ENCODE assay signal across 9 mouse cellular contexts in genomic region chr5:93163541-93163940, GRCm38 (mm10). TPM values are rescaled to one million over a fixed set of nuclear protein-coding genes. Genes with fewer than 3 reads are reported as not detected.
DNase-seq lines count a peak whose midpoint lies in the region; ATAC-seq and TF ChIP-seq lines count a peak whose summit lies in the region.
"Had no signal": no experiment of that assay in that cellular context is flagged by ENCODE, and none has a peak within 500 bp of the region (broad histone marks: within the 10 kb centered on the region; RNA-seq: fewer than 3 reads in every experiment).

No protein-coding gene starts in this region.

- no peak overlapping the region for H3K9ac ChIP-seq in CH12.LX (ENCODE audit: insufficient read depth, low read depth)
- H3K9ac ChIP-seq in kidney, postnatal 0 days (ENCODE audit: low read depth, low read length), result no peak overlapping the region
- H3K9ac ChIP-seq in midbrain, embryonic 13.5 days (replicated peaks), result no peak overlapping the region

- no peak overlapping the region for H3K4me2 ChIP-seq in CH12.LX (ENCODE audit: insufficient read depth, low read depth, poor library complexity, severe bottlenecking)
- no peak overlapping the region for H3K4me2 ChIP-seq in kidney, postnatal 0 days (ENCODE audit: low read length)
- no peak overlapping the region for H3K4me2 ChIP-seq in midbrain, embryonic 13.5 days (replicated peaks)

- no peaks in the 10 kb centered on the region for H3K4me1 ChIP-seq in CH12.LX (ENCODE audit: control insufficient read depth in 1 of 2, insufficient read depth in 2 of 2)
- peaks cover 8% of the 10 kb centered on the region for H3K4me1 ChIP-seq in embryonic facial prominence, embryonic 10.5 days
- H3K4me1 ChIP-seq in kidney, postnatal 0 days (replicated peaks; ENCODE audit: insufficient read depth, low read length), result no peaks in the 10 kb centered on the region
- H3K4me1 ChIP-seq in midbrain, embryonic 13.5 days (replicated peaks), result no peaks in the 10 kb centered on the region

- no peak for TF ChIP-seq POLR2A in CH12.LX (IDR thresholded peaks at IDR 0.05; ENCODE audit: low read depth, low read length)

- H3K4me3 ChIP-seq in left cerebral cortex, adult 2 months, result no peak overlapping the region
- no peak overlapping the region for H3K4me3 ChIP-seq in CH12.LX (replicated peaks in 1 of 3; ENCODE audit: low read depth in 2 of 3, low read length in 2 of 3, poor library complexity in 1 of 3)
- H3K4me3 ChIP-seq in embryonic facial prominence, embryonic 10.5 days, result no peak overlapping the region
- H3K4me3 ChIP-seq in kidney, postnatal 0 days (replicated peaks; ENCODE audit: low read depth, low read length), result no peak overlapping the region
- no peak overlapping the region for H3K4me3 ChIP-seq in midbrain, embryonic 13.5 days (replicated peaks)

- peak; percentile 61 for TF ChIP-seq RAD21 in CH12.LX (IDR thresholded peaks at IDR 0.05; ENCODE audit: low read depth, low read length)

- H3K79me2 ChIP-seq in CH12.LX (replicated peaks; ENCODE audit: control insufficient read depth, extremely low read depth, insufficient read depth, poor library complexity, severe bottlenecking), result no peaks in the 10 kb centered on the region

- H3K27me3 ChIP-seq in CH12.LX (replicated peaks), result no peaks in the 10 kb centered on the region
- no peaks in the 10 kb centered on the region for H3K27me3 ChIP-seq in embryonic facial prominence, embryonic 10.5 days (replicated peaks; ENCODE audit: low read depth, poor library complexity, severe bottlenecking)
- H3K27me3 ChIP-seq in kidney, postnatal 0 days (ENCODE audit: insufficient read depth, low read length), result no peaks in the 10 kb centered on the region
- no peaks in the 10 kb centered on the region for H3K27me3 ChIP-seq in midbrain, embryonic 13.5 days

- in situ Hi-C loops in CH12.LX (cut with MboI; ENCODE audit: low pct_ligation_motif_present, low pct_unique_long_range_greater_than_20kb, low sequenced_read_pairs), result no loop called here

- no peak overlapping the region for H3K27ac ChIP-seq in left cerebral cortex, adult 2 months
- H3K27ac ChIP-seq in CH12.LX (ENCODE audit: insufficient read depth, low read depth), result no peak overlapping the region
- H3K27ac ChIP-seq in embryonic facial prominence, embryonic 10.5 days (replicated peaks), result no peak overlapping the region
- no peak overlapping the region for H3K27ac ChIP-seq in kidney, postnatal 0 days
- H3K27ac ChIP-seq in midbrain, embryonic 13.5 days, result no peak overlapping the region
- H3K27ac ChIP-seq: macrophage had no signal

- no peaks in the 10 kb centered on the region for H3K9me3 ChIP-seq in CH12.LX (replicated peaks; ENCODE audit: low read length)
- no peaks in the 10 kb centered on the region for H3K9me3 ChIP-seq in embryonic facial prominence, embryonic 10.5 days
- no peaks in the 10 kb centered on the region for H3K9me3 ChIP-seq in kidney, postnatal 0 days (replicated peaks; ENCODE audit: low read length)
- no peaks in the 10 kb centered on the region for H3K9me3 ChIP-seq in midbrain, embryonic 13.5 days

- H3K36me3 ChIP-seq in CH12.LX (replicated peaks in 1 of 2; ENCODE audit: control insufficient read depth in 1 of 2, insufficient read depth in 1 of 2, low read length in 1 of 2), result peaks cover 73 to 96% of the 10 kb centered on the region in 2 experiments
- peaks cover 100% of the 10 kb centered on the region for H3K36me3 ChIP-seq in embryonic facial prominence, embryonic 10.5 days (replicated peaks)
- H3K36me3 ChIP-seq in kidney, postnatal 0 days (ENCODE audit: insufficient read depth, low read length), result peaks cover 68% of the 10 kb centered on the region
- H3K36me3 ChIP-seq in midbrain, embryonic 13.5 days, result peaks cover 79% of the 10 kb centered on the region

- 83% methylated on average over 3 of the region's 3 CpGs for WGBS in embryonic facial prominence, embryonic 10.5 days
- WGBS in kidney, postnatal 0 days, result 80% methylated on average over 3 of the region's 3 CpGs
- WGBS in midbrain, embryonic 13.5 days, result 84% methylated on average over 3 of the region's 3 CpGs

- no peak for ATAC-seq in kidney, postnatal 0 days (replicated peaks; ENCODE audit: low FRiP score, low read depth)
- ATAC-seq in midbrain, embryonic 13.5 days, result peak; percentile 28; the same call in 1 of the 2 replicates

- peak; percentile 61 for TF ChIP-seq CTCF in left cerebral cortex, adult 2 months (IDR thresholded peaks at IDR 0.05)
- TF ChIP-seq CTCF in CH12.LX (conservative IDR thresholded peaks at IDR 0.05 in 1 of 2, IDR thresholded peaks at IDR 0.05 in 1 of 2; ENCODE audit: low read depth in 2 of 2, low read length in 2 of 2), result peak in 1 of 2 experiments; percentile 71; a peak in 3 of 4 replicates
- TF ChIP-seq CTCF in kidney, postnatal 0 days (IDR thresholded peaks at IDR 0.05; ENCODE audit: low read depth), result peak; percentile 87

- TF ChIP-seq EP300 in CH12.LX (IDR thresholded peaks at IDR 0.05; ENCODE audit: low read length), result no peak

- DNase-seq in left cerebral cortex, adult 2 months (ENCODE audit: extremely low spot score in 1 of 2, low spot score in 2 of 2), result peak; percentile 45 to 56
- DNase-seq in left cerebral cortex, adult 8-10 months (ENCODE audit: low spot score in 2 of 2), result no peak
- DNase-seq in CH12.LX (ENCODE audit: extremely low read depth) (no peak), adipocyte (ENCODE audit: low spot score) (peak; percentile 86)
- peak; percentile 36 for DNase-seq in embryonic facial prominence, embryonic 10.5 days (ENCODE audit: low spot score)
- peak; percentile 80 for DNase-seq in kidney, postnatal 0 days (ENCODE audit: low spot score)
- DNase-seq in spleen, postnatal 4 days (ENCODE audit: low spot score in 2 of 2), result no peak

- dilution Hi-C loops in CH12.LX (cut with MboI; ENCODE audit: extremely low pct_ligation_motif_present, extremely low pct_unique_long_range_greater_than_20kb, low sequenced_read_pairs), result no loop called here

- intact Hi-C loops in left cerebral cortex, adult 2 months (cut with DNase I), result loop anchor here (2.0 to 5.0 kb wide), 5 partner anchors 71 to 486 kb away; partner anchors contain the start of genes Ccdc158, Sept11 and Sowahb

TF ChIP-seq in CH12.LX, 34 proteins besides CTCF, POLR2A, EP300 and RAD21:
- TF ChIP-seq MYC (IDR thresholded peaks at IDR 0.05; ENCODE audit: low read depth, low read length) (no peak), CHD2 (IDR thresholded peaks at IDR 0.05; ENCODE audit: low read length) (no peak), KAT2A (IDR thresholded peaks at IDR 0.05; ENCODE audit: insufficient replicate concordance, low read length) (no peak), SIN3A (IDR thresholded peaks at IDR 0.05; ENCODE audit: low read length) (no peak), E2F4 (IDR thresholded peaks at IDR 0.05; ENCODE audit: insufficient replicate concordance, low read depth, low read length) (no peak), MAZ (IDR thresholded peaks at IDR 0.05; ENCODE audit: low read depth, low read length) (no peak), BHLHE40 (IDR thresholded peaks at IDR 0.05; ENCODE audit: low read depth, low read length) (no peak), POLR2AphosphoS2 (IDR thresholded peaks at IDR 0.05; ENCODE audit: low read depth, low read length) (no peak), SMC3 (IDR thresholded peaks at IDR 0.05; ENCODE audit: low read depth, low read length) (peak; percentile 77), ZKSCAN1 (IDR thresholded peaks at IDR 0.05; ENCODE audit: borderline replicate concordance, low read depth, low read length) (no peak), MAX (IDR thresholded peaks at IDR 0.05; ENCODE audit: low read length) (no peak), IRF4 (IDR thresholded peaks at IDR 0.05; ENCODE audit: low read depth, low read length) (no peak), ZC3H11A (IDR thresholded peaks at IDR 0.05; ENCODE audit: low read depth, low read length) (peak; percentile 28; the same call in 1 of the 2 replicates)

RNA-seq across cellular contexts. Expression of gene Ccni, which starts 42.8 kb away (rescaled TPM):
- total RNA-seq in left cerebral cortex, adult 2 months (2021), result 100 to 1,000 TPM; 277 to 292 TPM
- 100 to 1,000 TPM; 272 to 320 (median 294) TPM for total RNA-seq in left cerebral cortex, adult 8-10 months (2022)
- 30.1 and 34.7 TPM in 2 replicates for total RNA-seq in CH12.LX (2012; rRNA removed)
- 91.6 and 93.3 TPM in 2 replicates for total RNA-seq in CH12.LX (2014; rRNA removed)
- 59.5 and 82.1 TPM in 2 replicates for polyA plus RNA-seq in CH12.LX (2012; ENCODE audit: insufficient read length, low read depth)
- 115 and 119 TPM in 2 replicates for polyA plus RNA-seq in embryonic facial prominence, embryonic 10.5 days (2016; fragmentation: Nextera tagmentation; extraction: Ambion mirVana)
- 119 and 121 TPM in 2 replicates for polyA plus RNA-seq in kidney, postnatal 0 days (2015; fragmentation: Nextera tagmentation; extraction: Ambion mirVana)
- polyA plus RNA-seq in midbrain, embryonic 13.5 days (2015; fragmentation: Nextera tagmentation; extraction: Ambion mirVana), result 143 and 152 TPM in 2 replicates

RNA-seq across cellular contexts. Expression of gene 2010109A12Rik, which starts 42.8 kb away (rescaled TPM):
- under 1 TPM; 0.52 to 0.79 TPM for total RNA-seq in left cerebral cortex, adult 2 months (2021)
- 1 to 10 TPM in 2 of 4 experiments, under 1 TPM in 2; 0.40 to 1.3 (median 1.1) TPM for total RNA-seq in left cerebral cortex, adult 8-10 months (2022)
- total RNA-seq in CH12.LX (2012; rRNA removed) (0.25 and 0.42 TPM in 2 replicates), CH12.LX (2014; rRNA removed) (not detected in 2 replicates)
- polyA plus RNA-seq in CH12.LX (2012; ENCODE audit: insufficient read length, low read depth), result 0.38 TPM in 1 of 2 replicates, not detected in the other
- polyA plus RNA-seq in embryonic facial prominence, embryonic 10.5 days (2016; fragmentation: Nextera tagmentation; extraction: Ambion mirVana), result 1.3 and 1.8 TPM in 2 replicates
- polyA plus RNA-seq in kidney, postnatal 0 days (2015; fragmentation: Nextera tagmentation; extraction: Ambion mirVana), result 2.3 and 3.0 TPM in 2 replicates
- 2.4 and 3.5 TPM in 2 replicates for polyA plus RNA-seq in midbrain, embryonic 13.5 days (2015; fragmentation: Nextera tagmentation; extraction: Ambion mirVana)
- polyA plus RNA-seq: macrophage had no signal

Comparison
In these comparisons a context has a peak if more than half of its experiments do, and no peak if none do; other contexts are left out.
1. DNase-seq: peak in left cerebral cortex, adult 2 months (2 of 2), adipocyte (single experiment), embryonic facial prominence, embryonic 10.5 days (single experiment) and kidney, postnatal 0 days (single experiment); none in left cerebral cortex, adult 8-10 months (0 of 2), CH12.LX (single experiment) and spleen, postnatal 4 days (0 of 2).